Mouse (Mus musculus) kidney, postnatal 0 days (tissue): Measurements from ENCODE around the gene Rab5b. TPM values are rescaled to one million over a fixed set of nuclear protein-coding genes. Genes with fewer than 3 reads are reported as not detected.

Experiments used
- ATAC-seq: fragments of 200-750 bp; cut with Nextera tagmentation; replicated peaks from 2 replicates; pipeline ENCODE4 v1.8.0; 2017; ENCODE audit warnings: low read depth, moderate number of reproducible peaks, moderate TSS enrichment, moderate library complexity; ENCODE audit not compliant: low FRiP score
- DNase-seq: peaks from one replicate; pipeline ENCODE4 v3.0.0-alpha.2; 2016; ENCODE audit warnings: low spot score
- H3K27ac ChIP-seq: fragments of 300-500 bp; sonication (generic); 2 replicates; pipeline ENCODE4 v1.5.1; 2014; ENCODE audit warnings: mild to moderate bottlenecking
- H3K27me3 ChIP-seq: fragments of 300-500 bp; sonication (generic); 2 replicates; pipeline ENCODE4 v1.6.1; 2014; ENCODE audit warnings: low read length, mixed read lengths; ENCODE audit not compliant: insufficient read depth
- H3K36me3 ChIP-seq: fragments of 300-500 bp; sonication (generic); 2 replicates; pipeline ENCODE4 v1.6.1; 2014; ENCODE audit warnings: low read length, mixed read lengths; ENCODE audit not compliant: insufficient read depth
- H3K4me1 ChIP-seq: fragments of 300-500 bp; sonication (generic); replicated peaks from 2 replicates; pipeline ENCODE4 v1.6.1; 2014; ENCODE audit warnings: antibody characterized with exemption, low read length, mixed read lengths; ENCODE audit not compliant: insufficient read depth
- H3K4me2 ChIP-seq: fragments of 300-500 bp; sonication (generic); 2 replicates; pipeline ENCODE4 v1.6.1; 2014; ENCODE audit warnings: mild to moderate bottlenecking, low read length, moderate library complexity, mixed read lengths
- H3K4me3 ChIP-seq: fragments of 300-500 bp; sonication (generic); replicated peaks from 2 replicates; pipeline ENCODE4 v1.5.1; 2014; ENCODE audit warnings: low read depth, low read length
- H3K9ac ChIP-seq: fragments of 300-500 bp; sonication (generic); 2 replicates; pipeline ENCODE4 v1.6.1; 2014; ENCODE audit warnings: low read depth, low read length
- H3K9me3 ChIP-seq: fragments of 300-500 bp; sonication (generic); replicated peaks from 2 replicates; pipeline ENCODE4 v1.6.1; 2016; ENCODE audit warnings: low read length, inconsistent platforms, mixed read lengths
- CTCF ChIP-seq: IDR thresholded peaks from 2 replicates; pipeline ENCODE4 v1.5.1; 2016; ENCODE audit warnings: antibody characterized with exemption, low read depth, mild to moderate bottlenecking, moderate library complexity
- WGBS: fragments of 180-500 bp; shearing (Covaris S2); extraction: QIAGEN DNeasy Blood & Tissue Kit; methylation state at CpG from one replicate; pipeline ENCODE4 v1.1.7; 2014; 5-methylcytosine and 5-hydroxymethylcytosine counted together
- polyA plus RNA-seq: library from polyadenylated mRNA; unstranded; fragments of >200 nt; fragmentation: Nextera tagmentation; extraction: Ambion mirVana; gene quantifications from 2 replicates; pipeline ENCODE4 v1.2.1, GENCODE M21; 2015

The Rab5b gene
- polyA plus RNA-seq, 1 experiment from 2014 or later, result 57.9 TPM

DNA sequence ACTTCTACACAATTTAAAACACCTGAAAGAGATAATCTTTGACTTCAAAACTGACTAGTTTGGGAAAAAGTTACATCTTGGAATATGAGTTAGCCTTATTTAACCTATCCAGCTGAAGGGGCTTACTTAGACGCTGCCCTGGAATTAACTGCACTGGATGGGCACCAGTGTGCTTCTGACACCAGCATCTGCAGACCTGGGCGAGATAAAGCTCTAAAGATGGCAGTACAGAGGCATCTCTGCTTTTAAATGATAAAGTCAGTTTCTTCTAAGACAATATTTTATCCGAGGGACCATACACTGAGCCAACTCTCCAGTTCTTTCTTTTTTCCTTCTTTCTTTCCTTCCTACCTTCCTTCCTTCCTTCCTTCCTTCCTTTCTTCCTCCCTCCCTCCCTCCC, 31.3 kb downstream of the Rab5b start:
- no peak overlapping the region for H3K4me3 ChIP-seq
- H3K4me1 ChIP-seq, result no peaks in the 10 kb centered on the region
- DNase-seq, result no peak
- no peak overlapping the region for H3K4me2 ChIP-seq
- H3K27ac ChIP-seq, result no peak overlapping the region
- H3K36me3 ChIP-seq, result no peaks in the 10 kb centered on the region
- 77% methylated on average over 3 of the region's 3 CpGs for WGBS
- H3K27me3 ChIP-seq, result no peaks in the 10 kb centered on the region
- TF ChIP-seq CTCF, result no peak
- H3K9ac ChIP-seq, result no peak overlapping the region
- no peaks in the 10 kb centered on the region for H3K9me3 ChIP-seq
- ATAC-seq, result no peak

DNA sequence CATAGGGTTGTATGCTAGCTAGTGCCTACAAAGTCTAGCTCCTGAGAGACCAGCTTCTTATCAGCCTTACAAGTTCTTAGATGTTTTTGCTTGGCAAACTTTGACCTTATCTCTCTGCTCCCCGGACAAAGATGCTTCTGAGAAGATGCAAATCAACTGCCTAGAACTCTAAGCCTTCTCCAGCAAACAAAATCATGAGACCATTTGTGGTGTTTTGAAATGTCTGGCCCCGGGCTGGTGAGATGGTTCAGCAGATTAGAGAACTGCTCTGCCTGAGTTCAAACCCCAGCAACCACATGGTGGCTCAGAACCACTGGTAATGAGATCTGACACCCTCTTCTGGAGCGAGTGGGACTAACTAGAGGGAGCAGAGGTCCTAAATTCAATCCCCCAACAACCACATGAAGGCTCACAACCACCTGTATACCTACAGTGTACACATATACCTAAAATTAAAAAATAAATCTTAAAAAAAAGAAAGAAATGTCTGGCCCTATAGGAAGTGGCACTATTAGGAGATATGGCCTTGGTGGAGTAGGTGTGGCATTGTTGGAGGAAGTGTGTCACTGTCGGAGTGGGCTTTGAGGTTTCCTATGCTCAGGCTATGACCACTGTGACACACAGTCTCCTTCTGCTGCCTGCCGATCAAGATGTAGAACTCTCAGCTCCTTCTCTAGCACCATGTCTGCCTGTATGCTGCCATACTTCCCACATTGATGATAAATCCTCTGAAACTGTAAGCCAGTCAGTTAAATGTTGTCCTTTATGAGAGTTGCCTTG, 32.4 kb downstream of the Rab5b start:
- DNase-seq (no peak), ATAC-seq (no peak)
- no peak overlapping the region for H3K9ac ChIP-seq
- H3K27me3 ChIP-seq, result no peaks in the 10 kb centered on the region
- H3K4me3 ChIP-seq, result no peak overlapping the region
- no peak overlapping the region for H3K27ac ChIP-seq
- H3K36me3 ChIP-seq, result no peaks in the 10 kb centered on the region
- no peak for TF ChIP-seq CTCF
- no peaks in the 10 kb centered on the region for H3K4me1 ChIP-seq
- no peak overlapping the region for H3K4me2 ChIP-seq
- 63% methylated on average over 5 of the region's 5 CpGs for whole genome bisulfite sequencing
- no peaks in the 10 kb centered on the region for H3K9me3 ChIP-seq

DNA sequence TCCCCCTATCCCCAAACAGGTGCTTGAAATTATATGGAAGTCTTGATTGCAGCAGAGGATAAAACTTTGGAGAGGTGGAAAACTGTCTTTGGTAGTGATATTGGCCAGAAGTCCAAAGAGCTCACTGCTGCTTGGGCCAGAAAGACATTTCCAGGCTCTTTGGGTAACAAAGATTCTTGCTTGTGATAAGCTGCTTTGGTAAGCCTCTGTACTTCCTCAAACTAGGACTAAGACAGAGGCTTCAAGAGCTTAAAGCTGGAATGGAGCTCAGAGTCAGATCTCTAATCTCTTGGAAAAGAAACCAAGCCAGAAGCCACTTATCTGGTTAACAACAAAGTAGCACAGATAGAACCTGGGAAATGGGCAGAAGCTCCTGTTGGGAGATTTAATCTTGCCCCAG, 33.6 kb downstream of the Rab5b start:
- TF ChIP-seq CTCF, result no peak
- Histone ChIP-seq H3K4me3 (no peak overlapping the region), H3K4me1 (no peaks in the 10 kb centered on the region), H3K4me2 (no peak overlapping the region), H3K9me3 (no peaks in the 10 kb centered on the region), H3K27me3 (no peaks in the 10 kb centered on the region), H3K27ac (no peak overlapping the region), H3K9ac (no peak overlapping the region), H3K36me3 (no peaks in the 10 kb centered on the region)
- ATAC-seq (no peak), DNase-seq (no peak)

DNA sequence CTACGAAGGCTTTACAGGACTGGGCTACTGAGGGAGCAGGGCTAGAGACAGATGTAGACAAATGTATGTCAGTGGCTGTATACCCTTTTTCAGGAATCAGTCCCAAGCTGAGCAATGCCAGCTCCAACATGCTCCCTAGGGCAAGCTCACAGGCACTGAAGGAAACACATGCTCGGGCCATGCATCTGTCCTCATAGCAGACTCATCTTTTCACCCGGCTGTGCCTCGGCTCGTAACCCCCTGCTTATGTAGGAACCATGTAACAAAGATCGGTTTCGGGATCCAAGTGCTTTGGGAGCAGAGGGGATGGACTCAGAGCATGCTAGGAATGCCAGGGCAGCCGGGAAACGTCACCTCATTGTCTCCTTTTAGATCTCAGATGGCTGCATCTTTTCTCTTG, 36.6 kb downstream of the Rab5b start:
- 30% methylated on average over 9 of the region's 9 CpGs for WGBS
- no peak for TF ChIP-seq CTCF
- H3K36me3 ChIP-seq, result no peaks in the 10 kb centered on the region
- H3K9ac ChIP-seq, result no peak overlapping the region
- no peak overlapping the region for H3K4me3 ChIP-seq
- H3K4me1 ChIP-seq, result 0 out of 2 replicates have a peak, but pooled peaks cover 4% of the 10 kb centered on the region
- H3K27ac ChIP-seq, result no peak overlapping the region
- no peaks in the 10 kb centered on the region for H3K27me3 ChIP-seq
- H3K9me3 ChIP-seq, result no peaks in the 10 kb centered on the region
- DNase-seq (peak; percentile 29), ATAC-seq (no peak)
- no peak overlapping the region for H3K4me2 ChIP-seq

DNA sequence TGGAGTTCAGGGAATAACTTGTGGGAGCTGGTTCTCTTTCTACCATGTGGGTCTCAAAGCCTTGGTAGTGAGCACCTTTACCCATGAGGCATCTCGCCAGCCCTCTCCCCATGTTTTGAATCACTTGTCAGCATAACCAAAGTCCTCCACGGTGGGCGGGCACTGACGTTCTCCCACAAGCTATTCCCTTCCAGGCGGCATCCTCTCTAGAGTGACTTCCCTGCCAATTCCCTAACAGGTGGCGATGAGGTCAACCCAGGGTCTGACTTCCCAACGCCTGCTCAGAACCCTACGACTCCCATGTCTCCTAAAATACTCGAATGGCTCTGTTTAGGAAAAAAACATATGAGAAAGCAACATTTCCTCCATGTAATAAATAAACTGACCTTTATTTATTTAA, 38.2 kb downstream of the Rab5b start:
- Histone ChIP-seq H3K27ac (no peak overlapping the region), H3K4me2 (no peak overlapping the region), H3K27me3 (no peaks in the 10 kb centered on the region), H3K9ac (no peak overlapping the region), H3K4me1 (0 out of 2 replicates have a peak, but pooled peaks cover 4% of the 10 kb centered on the region), H3K36me3 (no peaks in the 10 kb centered on the region), H3K9me3 (no peaks in the 10 kb centered on the region), H3K4me3 (no peak overlapping the region)
- DNase-seq (no peak), ATAC-seq (no peak)
- TF ChIP-seq CTCF, result no peak
- WGBS, result 57% methylated on average over 9 of the region's 9 CpGs

DNA sequence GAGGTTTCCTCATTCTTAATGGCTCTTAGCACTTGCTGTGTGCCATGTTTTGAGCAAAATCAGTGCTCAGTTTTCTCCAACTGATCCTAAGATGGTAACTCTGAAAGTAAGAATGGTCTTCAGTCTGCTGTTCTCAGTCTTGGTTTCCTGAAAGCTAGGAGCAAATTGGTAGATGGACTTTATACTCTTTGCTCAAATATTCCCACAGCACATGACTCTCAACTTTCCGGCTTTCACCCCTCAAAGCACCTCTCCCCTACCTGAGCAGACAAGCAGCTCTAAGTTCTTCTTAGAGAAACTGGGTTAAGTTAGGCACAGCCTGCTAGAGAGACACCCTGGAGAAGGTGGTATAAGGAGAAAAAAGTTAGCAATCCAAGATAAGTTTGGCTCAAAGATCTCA, 39.3 kb downstream of the Rab5b start:
- TF ChIP-seq CTCF, result no peak
- H3K4me1 ChIP-seq, result 0 out of 2 replicates have a peak, but pooled peaks cover 4% of the 10 kb centered on the region
- no peak overlapping the region for H3K4me3 ChIP-seq
- H3K9ac ChIP-seq, result no peak overlapping the region
- no peaks in the 10 kb centered on the region for H3K27me3 ChIP-seq
- no peak overlapping the region for H3K27ac ChIP-seq
- no peaks in the 10 kb centered on the region for H3K36me3 ChIP-seq
- no peak for ATAC-seq
- no peak overlapping the region for H3K4me2 ChIP-seq
- WGBS, result 89% methylated on average over 1 of the region's 1 CpGs
- no peaks in the 10 kb centered on the region for H3K9me3 ChIP-seq
- DNase-seq, result no peak

DNA sequence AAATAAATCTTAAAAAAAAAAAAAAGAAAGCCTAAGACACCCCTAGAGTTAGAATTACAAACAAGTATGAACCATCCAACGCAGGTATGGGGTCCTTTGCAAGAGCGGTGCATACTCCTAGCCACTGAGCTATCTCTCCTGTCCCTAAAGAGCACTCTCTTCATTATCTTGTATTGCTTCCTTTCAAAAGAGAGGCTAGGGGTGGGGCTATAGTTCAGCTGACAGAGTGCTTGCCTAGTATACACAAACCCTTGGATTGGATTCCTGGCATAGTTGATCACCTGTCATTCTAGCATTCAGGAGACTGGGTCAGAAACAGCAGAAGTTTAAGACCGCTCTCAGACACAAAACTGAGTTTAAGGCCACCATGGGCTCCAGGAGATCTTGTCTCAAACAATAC, 40.8 kb downstream of the Rab5b start:
- no peak overlapping the region for H3K9ac ChIP-seq
- H3K36me3 ChIP-seq, result no peaks in the 10 kb centered on the region
- DNase-seq, result no peak
- no peak overlapping the region for H3K4me3 ChIP-seq
- 0 out of 2 replicates have a peak, but pooled peaks cover 4% of the 10 kb centered on the region for H3K4me1 ChIP-seq
- no peak for ATAC-seq
- no peaks in the 10 kb centered on the region for H3K9me3 ChIP-seq
- H3K27me3 ChIP-seq, result no peaks in the 10 kb centered on the region
- TF ChIP-seq CTCF, result no peak
- WGBS, result 92% methylated on average over 3 of the region's 3 CpGs
- H3K4me2 ChIP-seq, result no peak overlapping the region
- no peak overlapping the region for H3K27ac ChIP-seq
